Mouse (Mus musculus) spleen, adult 2 months (tissue): ENCODE data around the gene Ccdc54. TPM values are rescaled to one million over a fixed set of nuclear protein-coding genes. Genes with fewer than 3 reads are reported as not detected.

Experiments used
- DNase-seq, 2 experiments: peaks; one replicate each; pipeline versions ENCODE4 v3.0.0 to v3.0.0-alpha.2; 2012 to 2021; ENCODE audit warnings: low spot score in 2 of 2, low read depth in 1 of 2
- H3K27ac ChIP-seq: fragments of 200-500 bp; 2 replicates; pipeline ENCODE4 v1.5.1; 2012; ENCODE audit warnings: low read length, inconsistent platforms; ENCODE audit not compliant: insufficient read depth
- H3K27me3 ChIP-seq: fragments of 200-500 bp; 2 replicates; pipeline ENCODE4 v1.6.1; 2012; ENCODE audit warnings: mild to moderate bottlenecking, moderate library complexity, low read length, inconsistent platforms; ENCODE audit not compliant: control insufficient read depth, insufficient read depth
- H3K36me3 ChIP-seq: fragments of 200-500 bp; 2 replicates; pipeline ENCODE4 v1.6.1; 2012; ENCODE audit warnings: mild to moderate bottlenecking, low read length, inconsistent platforms; ENCODE audit not compliant: control insufficient read depth, insufficient read depth
- H3K4me1 ChIP-seq: fragments of 200-500 bp; 2 replicates; pipeline ENCODE4 v1.6.1; 2011; ENCODE audit warnings: inconsistent platforms; ENCODE audit not compliant: control insufficient read depth, insufficient read depth, insufficient read length
- H3K4me3 ChIP-seq: fragments of 200-500 bp; 2 replicates; pipeline ENCODE4 v1.5.1; 2011; ENCODE audit warnings: mild to moderate bottlenecking, inconsistent platforms; ENCODE audit not compliant: insufficient read depth, insufficient read length; ENCODE audit errors: extremely low read depth
- CTCF ChIP-seq: fragments of 200-500 bp; IDR thresholded peaks from 2 replicates; pipeline ENCODE4 v1.5.1; 2011; ENCODE audit warnings: mild to moderate bottlenecking, inconsistent platforms; ENCODE audit not compliant: insufficient read depth, insufficient read length, insufficient replicate concordance; ENCODE audit errors: extremely low read depth
- POLR2A ChIP-seq: fragments of 200-500 bp; IDR thresholded peaks from 2 replicates; pipeline ENCODE4 v1.6.1; 2011; ENCODE audit warnings: low read depth, low read length, inconsistent platforms
- WGBS: fragments of 180-500 bp; shearing (Covaris S2); methylation state at CpG from one replicate; pipeline ENCODE4 v1.1.7; 2018; 5-methylcytosine and 5-hydroxymethylcytosine counted together
- polyA plus RNA-seq: library from polyadenylated mRNA; depleted of rRNA; stranded (reverse); fragments of >200 nt; gene quantifications from 2 replicates; pipeline ENCODE4 v1.2.3, GENCODE M21; 2012; rRNA removed

Ccdc54 gene
- polyA plus RNA-seq, 1 experiment, result not detected

- no peaks in the 10 kb centered on the region for H3K36me3 ChIP-seq
- WGBS, result 79% methylated on average over 5 of the region's 5 CpGs
- no peak overlapping the region for H3K27ac ChIP-seq
- H3K4me3 ChIP-seq, result no peak overlapping the region
- no peak for DNase-seq
- H3K27me3 ChIP-seq, result no peaks in the 10 kb centered on the region
- TF ChIP-seq POLR2A, result no peak
- TF ChIP-seq CTCF, result no peak
- H3K4me1 ChIP-seq, result no peaks in the 10 kb centered on the region; the same call in 1 of the 2 replicates
Observed at GRCm38 (mm10) chr16:50550927-50551326, 40.0 kb downstream of the Ccdc54 start.

- no peaks in the 10 kb centered on the region for H3K4me1 ChIP-seq
- TF ChIP-seq CTCF (no peak), POLR2A (no peak)
- no peaks in the 10 kb centered on the region for H3K36me3 ChIP-seq
- H3K27me3 ChIP-seq, result no peaks in the 10 kb centered on the region
- 66% methylated on average over 5 of the region's 5 CpGs for WGBS
- DNase-seq, result no peak
- H3K27ac ChIP-seq, result no peak overlapping the region
- no peak overlapping the region for H3K4me3 ChIP-seq
Observed at GRCm38 (mm10) chr16:50542554-50543333, 48.2 kb downstream of the Ccdc54 start.

Other genes with a start within 250 kb of the Ccdc54 start
- gene Bbx, start 158.8 kb downstream of the Ccdc54 start, polyA plus RNA-seq, result 3.8 and 4.2 TPM in 2 replicates